Mouse (Mus musculus) kidney, postnatal 0 days (tissue): ENCODE results near the gene Fam102a. TPM values are rescaled to one million over a fixed set of nuclear protein-coding genes. Genes with fewer than 3 reads are reported as not detected.
"Not testable (repeated sequence)": the region's sequence is repeated elsewhere in the genome, so short reads cannot be mapped to it uniquely, and the experiment has no call there.

ENCODE experiments used
- ATAC-seq: fragments of 200-750 bp; cut with Nextera tagmentation; replicated peaks from 2 replicates; pipeline ENCODE4 v1.8.0; 2017; ENCODE audit warnings: low read depth, moderate number of reproducible peaks, moderate TSS enrichment, moderate library complexity; ENCODE audit not compliant: low FRiP score
- DNase-seq: peaks from one replicate; pipeline ENCODE4 v3.0.0-alpha.2; 2016; ENCODE audit warnings: low spot score
- H3K27ac ChIP-seq: fragments of 300-500 bp; sonication (generic); 2 replicates; pipeline ENCODE4 v1.5.1; 2014; ENCODE audit warnings: mild to moderate bottlenecking
- H3K27me3 ChIP-seq: fragments of 300-500 bp; sonication (generic); 2 replicates; pipeline ENCODE4 v1.6.1; 2014; ENCODE audit warnings: low read length, mixed read lengths; ENCODE audit not compliant: insufficient read depth
- H3K36me3 ChIP-seq: fragments of 300-500 bp; sonication (generic); 2 replicates; pipeline ENCODE4 v1.6.1; 2014; ENCODE audit warnings: low read length, mixed read lengths; ENCODE audit not compliant: insufficient read depth
- H3K4me1 ChIP-seq: fragments of 300-500 bp; sonication (generic); replicated peaks from 2 replicates; pipeline ENCODE4 v1.6.1; 2014; ENCODE audit warnings: antibody characterized with exemption, low read length, mixed read lengths; ENCODE audit not compliant: insufficient read depth
- H3K4me2 ChIP-seq: fragments of 300-500 bp; sonication (generic); 2 replicates; pipeline ENCODE4 v1.6.1; 2014; ENCODE audit warnings: mild to moderate bottlenecking, low read length, moderate library complexity, mixed read lengths
- H3K4me3 ChIP-seq: fragments of 300-500 bp; sonication (generic); replicated peaks from 2 replicates; pipeline ENCODE4 v1.5.1; 2014; ENCODE audit warnings: low read depth, low read length
- H3K9ac ChIP-seq: fragments of 300-500 bp; sonication (generic); 2 replicates; pipeline ENCODE4 v1.6.1; 2014; ENCODE audit warnings: low read depth, low read length
- H3K9me3 ChIP-seq: fragments of 300-500 bp; sonication (generic); replicated peaks from 2 replicates; pipeline ENCODE4 v1.6.1; 2016; ENCODE audit warnings: low read length, inconsistent platforms, mixed read lengths
- CTCF ChIP-seq: IDR thresholded peaks from 2 replicates; pipeline ENCODE4 v1.5.1; 2016; ENCODE audit warnings: antibody characterized with exemption, low read depth, mild to moderate bottlenecking, moderate library complexity
- WGBS: fragments of 180-500 bp; shearing (Covaris S2); extraction: QIAGEN DNeasy Blood & Tissue Kit; methylation state at CpG from one replicate; pipeline ENCODE4 v1.1.7; 2014; 5-methylcytosine and 5-hydroxymethylcytosine counted together
- polyA plus RNA-seq: library from polyadenylated mRNA; unstranded; fragments of >200 nt; fragmentation: Nextera tagmentation; extraction: Ambion mirVana; gene quantifications from 2 replicates; pipeline ENCODE4 v1.2.1, GENCODE M21; 2015

The Fam102a gene
- 13.9 and 16.9 TPM in 2 replicates for polyA plus RNA-seq

DNA sequence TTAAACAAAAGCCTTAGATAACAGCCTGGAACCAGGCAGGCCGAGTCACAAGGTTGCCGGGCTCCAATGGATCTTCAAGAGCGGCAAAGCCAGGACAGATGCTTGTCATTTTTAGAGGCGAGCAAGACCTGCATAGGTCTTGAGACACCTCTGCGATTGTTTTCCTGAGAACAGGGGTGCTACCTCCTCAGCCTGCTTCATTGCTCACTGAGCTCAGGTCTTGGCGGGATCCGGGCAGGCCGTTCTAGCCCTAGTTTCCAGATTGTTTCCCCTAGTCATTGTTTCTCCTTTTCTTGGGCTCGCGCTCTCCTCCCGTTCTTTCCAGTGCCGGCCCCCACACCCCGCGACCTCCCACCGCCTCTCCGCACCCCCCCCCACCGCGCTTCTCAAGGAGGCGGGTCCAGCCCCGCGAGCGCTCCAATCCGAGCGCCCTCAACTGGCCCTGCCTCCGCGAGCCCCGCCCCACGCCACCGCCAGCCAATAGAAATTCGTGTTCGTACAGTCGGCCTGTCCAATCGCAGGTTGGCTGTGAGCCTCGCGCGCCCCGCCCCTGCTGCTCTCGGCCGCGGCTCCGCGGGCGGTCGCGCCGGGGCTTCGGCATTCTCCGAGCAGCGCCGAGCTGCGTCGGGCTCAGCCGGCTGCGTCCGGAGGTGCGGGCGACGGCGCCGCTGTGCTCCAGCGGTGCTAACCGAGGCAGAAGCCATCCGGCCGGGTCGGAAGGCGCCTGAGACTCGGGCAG lies at the start of gene Fam102a:
Gene Fam102a, plus strand, starts transcription at position 600 of the 739 bp plus-strand sequence.
- under 1% methylated on average over 67 of the region's 67 CpGs for WGBS
- peak; percentile 98 for DNase-seq
- H3K4me1 ChIP-seq: peaks cover 20% of the 10 kb centered on the region

GRCm38 (mm10) chr2:32485751-32486150 lies 49.4 kb upstream of the Fam102a start:
- H3K4me3 ChIP-seq: no peak overlapping the region
- H3K27ac ChIP-seq: peak overlapping the region; percentile 5; the same call in 1 of the 2 replicates
- no peaks in the 10 kb centered on the region for H3K4me1 ChIP-seq
- H3K4me2 ChIP-seq: no peak overlapping the region
- H3K9me3 ChIP-seq: no peaks in the 10 kb centered on the region
- no peak for DNase-seq
- TF ChIP-seq CTCF: no peak
- H3K36me3 ChIP-seq: no peaks in the 10 kb centered on the region
- H3K9ac ChIP-seq: no peak overlapping the region
- ATAC-seq: no peak
- H3K27me3 ChIP-seq: no peaks in the 10 kb centered on the region
- 77% methylated on average over 4 of the region's 4 CpGs for WGBS

More for the DNA sequence above, at the start of gene Fam102a:
- Histone ChIP-seq H3K36me3 (no peaks in the 10 kb centered on the region), H3K4me3 (peak within 1 kb of the TSS; percentile 80), H3K9ac (peak within 1 kb of the TSS; percentile 94), H3K4me2 (peak within 1 kb of the TSS; percentile 86), H3K27me3 (no peaks in the 10 kb centered on the region), H3K27ac (peak within 1 kb of the TSS; percentile 98), H3K9me3 (no peaks in the 10 kb centered on the region)
- peak; percentile 95 for ATAC-seq
- no peak for TF ChIP-seq CTCF

- Histone ChIP-seq H3K27ac (no peak overlapping the region), H3K36me3 (no peaks in the 10 kb centered on the region), H3K9me3 (no peaks in the 10 kb centered on the region), H3K27me3 (no peaks in the 10 kb centered on the region), H3K4me2 (no peak overlapping the region), H3K4me3 (no peak overlapping the region), H3K9ac (no peak overlapping the region), H3K4me1 (no peaks in the 10 kb centered on the region)
- TF ChIP-seq CTCF: no peak
- WGBS: 91% methylated on average over 9 of the region's 9 CpGs
- no peak for ATAC-seq
- DNase-seq: no peak
Measured at GRCm38 (mm10) chr2:32486155-32486554, 49.0 kb upstream of the Fam102a start.

- H3K4me1 ChIP-seq: no peaks in the 10 kb centered on the region
- ATAC-seq (peak; percentile 35; the same call in 1 of the 2 replicates), DNase-seq (peak; percentile 93)
- peak; percentile 95; the same call in 1 of the 2 replicates for TF ChIP-seq CTCF
- H3K36me3 ChIP-seq: no peaks in the 10 kb centered on the region
- H3K9ac ChIP-seq: 0 out of 2 replicates have a peak overlapping the region, but pooled peaks have one; percentile 9
- 7% methylated on average over 6 of the region's 6 CpGs for WGBS
- H3K27ac ChIP-seq: no peak overlapping the region
- H3K9me3 ChIP-seq: no peaks in the 10 kb centered on the region
- no peak overlapping the region for H3K4me3 ChIP-seq
- no peak overlapping the region for H3K4me2 ChIP-seq
- H3K27me3 ChIP-seq: no peaks in the 10 kb centered on the region
Measured at GRCm38 (mm10) chr2:32487124-32487623, 48.0 kb upstream of the Fam102a start.

- Histone ChIP-seq H3K27ac (no peak overlapping the region), H3K9me3 (no peaks in the 10 kb centered on the region), H3K4me3 (no peak overlapping the region), H3K9ac (no peak overlapping the region), H3K4me1 (no peaks in the 10 kb centered on the region), H3K27me3 (no peaks in the 10 kb centered on the region), H3K36me3 (no peaks in the 10 kb centered on the region), H3K4me2 (no peak overlapping the region)
- ATAC-seq (peak; percentile 33), DNase-seq (peak; percentile 95)
- peak; percentile 95 for TF ChIP-seq CTCF
- 1% methylated on average over 5 of the region's 5 CpGs for WGBS
Measured at GRCm38 (mm10) chr2:32488679-32489078, 46.5 kb upstream of the Fam102a start.

GRCm38 (mm10) chr2:32490730-32491129 lies 44.4 kb upstream of the Fam102a start:
- not testable (repeated sequence) for H3K4me2 ChIP-seq, H3K4me3 ChIP-seq, H3K9me3 ChIP-seq, H3K9ac ChIP-seq, ATAC-seq, H3K27ac ChIP-seq, H3K4me1 ChIP-seq, DNase-seq, H3K27me3 ChIP-seq, H3K36me3 ChIP-seq
